Mouse (Mus musculus): ENCODE results near the gene Sertad1. TPM values are rescaled to one million over a fixed set of nuclear protein-coding genes. Genes with fewer than 3 reads are reported as not detected.

The Sertad1 gene
- polyA plus RNA-seq (2012; rRNA removed) = 23.0 and 23.7 TPM in 2 replicates

GRCm38 (mm10) chr7:27486770-27487697 is at the start of gene Sertad1:
Gene Sertad1 (plus strand): TSS chr7:27486910.
- DNase-seq (ENCODE audit: low read depth) = peak; percentile 83

- DNase-seq (ENCODE audit: low read depth) = no peak
Measured at GRCm38 (mm10) chr7:27437544-27437943, 49.2 kb upstream of the Sertad1 start.

- DNase-seq (ENCODE audit: low read depth) = no peak
Measured at GRCm38 (mm10) chr7:27440014-27440413, 46.7 kb upstream of the Sertad1 start.

DNA sequence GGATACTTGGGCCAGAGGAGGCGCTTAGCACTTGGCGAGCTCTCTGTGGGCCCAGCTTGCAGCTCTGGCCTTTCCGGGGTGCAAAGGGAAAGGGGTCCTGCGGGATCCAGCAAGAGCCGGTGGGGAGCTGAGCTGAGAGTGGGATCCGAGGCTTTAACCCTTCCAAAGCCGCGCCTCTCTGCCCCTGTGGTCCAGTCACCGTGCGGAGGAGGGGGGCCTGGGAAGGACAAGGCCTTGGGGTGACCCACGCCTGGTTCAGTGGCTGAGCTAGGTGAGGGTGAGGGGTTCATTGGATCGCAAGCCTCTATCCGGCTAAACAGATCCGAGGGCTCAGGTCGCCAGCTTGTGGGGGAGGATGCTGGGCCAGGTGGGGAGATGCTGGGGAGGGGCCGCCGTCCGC is 40.7 kb upstream of the Sertad1 start:
- no peak for DNase-seq (ENCODE audit: low read depth)

- no peak for DNase-seq (ENCODE audit: low read depth)
Measured at GRCm38 (mm10) chr7:27446521-27447418, 39.9 kb upstream of the Sertad1 start.

- peak; percentile 99 for DNase-seq (ENCODE audit: low read depth)
Measured at GRCm38 (mm10) chr7:27447419-27448286, 39.1 kb upstream of the Sertad1 start, which contains the start of the genes Sptbn4 and Blvrb. Gene Sptbn4 (minus strand): TSS chr7:27447686. Gene Blvrb (plus strand): TSS chr7:27447978.

DNA sequence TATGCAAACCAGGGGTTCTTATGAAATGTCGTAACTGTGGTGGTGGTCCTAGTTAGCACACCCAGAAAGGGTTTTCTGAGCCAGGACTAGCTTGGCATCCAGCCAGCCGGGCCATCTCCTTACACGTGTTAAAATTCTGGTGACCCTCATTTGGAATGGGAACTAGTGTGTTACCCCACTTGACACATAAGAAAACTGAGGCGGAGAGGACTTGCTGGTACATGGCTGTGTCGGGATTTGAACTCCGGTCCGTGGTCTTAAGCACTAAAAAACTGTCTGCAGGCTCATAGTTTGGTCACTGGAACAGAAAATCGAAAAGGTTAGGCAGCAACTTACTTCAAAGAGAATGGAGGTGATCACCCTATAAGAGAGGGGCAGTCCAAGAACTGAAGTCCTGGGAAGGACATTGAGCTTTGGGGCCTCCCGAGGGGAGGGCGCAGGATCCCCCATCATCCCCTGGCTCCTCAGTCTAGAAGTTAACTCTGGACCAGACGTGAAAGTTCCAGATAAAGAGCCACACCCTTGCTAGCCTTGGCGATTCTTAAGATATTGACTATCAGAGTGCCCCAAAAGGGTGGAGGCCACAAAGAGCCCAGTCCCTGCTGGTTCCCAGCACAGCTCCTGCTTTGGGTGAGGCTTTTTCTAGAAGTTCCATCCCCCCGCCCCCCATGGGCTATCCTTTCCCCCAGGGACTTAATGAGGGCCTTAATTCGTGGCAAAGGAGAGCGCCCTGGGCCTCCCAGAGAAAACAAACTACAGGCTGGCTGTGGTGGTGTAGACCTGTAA is 38.1 kb upstream of the Sertad1 start:
- no peak for DNase-seq (ENCODE audit: low read depth)

DNA sequence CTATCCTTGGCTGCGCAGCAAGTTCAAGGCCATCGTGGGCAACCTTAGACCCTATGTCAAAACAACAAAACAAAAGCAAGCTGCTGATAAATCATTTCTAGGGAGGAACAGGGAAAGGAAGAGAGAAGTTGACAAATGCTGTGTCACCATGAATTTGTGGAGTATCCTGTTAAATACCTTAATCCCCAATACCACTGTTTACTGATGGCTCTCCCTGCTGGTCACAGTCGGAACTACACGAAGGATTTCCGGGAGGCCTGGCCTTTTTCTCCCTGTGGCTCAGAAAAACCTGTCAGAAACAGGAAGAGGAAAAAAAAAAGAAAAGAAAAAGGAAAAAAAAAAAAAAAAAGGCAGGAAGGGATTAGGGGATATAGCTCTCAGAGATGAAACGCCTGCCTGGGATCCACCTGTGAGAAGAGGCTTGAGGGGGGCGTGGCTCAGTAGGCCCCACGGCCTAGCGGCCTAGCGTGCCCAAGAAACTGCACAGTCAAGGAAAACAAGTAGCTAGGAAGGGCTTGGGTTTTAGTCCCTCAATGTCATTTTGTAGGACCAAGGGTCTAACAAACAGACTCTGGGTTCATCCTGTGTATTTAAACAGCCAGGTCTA is 37.4 kb upstream of the Sertad1 start:
- no peak for DNase-seq (ENCODE audit: low read depth)

DNA sequence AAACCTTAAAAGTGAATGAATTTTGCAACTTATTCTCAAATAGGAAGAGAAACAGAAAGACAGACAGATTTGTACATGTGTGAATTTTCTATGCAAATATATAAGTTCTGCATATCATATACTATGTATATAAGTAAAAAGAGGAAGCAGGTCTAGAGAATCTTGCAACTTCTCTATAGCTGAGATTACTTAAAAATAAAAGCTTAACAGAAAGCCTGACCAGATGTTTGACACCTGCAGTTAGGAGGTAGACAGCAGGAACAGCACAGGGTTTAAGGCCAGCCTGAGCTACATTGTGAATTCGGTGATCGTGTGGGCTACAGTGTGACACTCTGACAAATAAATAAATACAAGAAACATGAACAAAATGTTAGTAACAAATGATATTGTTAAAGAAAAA is 35.4 kb upstream of the Sertad1 start:
- DNase-seq (ENCODE audit: low read depth) = no peak

DNA sequence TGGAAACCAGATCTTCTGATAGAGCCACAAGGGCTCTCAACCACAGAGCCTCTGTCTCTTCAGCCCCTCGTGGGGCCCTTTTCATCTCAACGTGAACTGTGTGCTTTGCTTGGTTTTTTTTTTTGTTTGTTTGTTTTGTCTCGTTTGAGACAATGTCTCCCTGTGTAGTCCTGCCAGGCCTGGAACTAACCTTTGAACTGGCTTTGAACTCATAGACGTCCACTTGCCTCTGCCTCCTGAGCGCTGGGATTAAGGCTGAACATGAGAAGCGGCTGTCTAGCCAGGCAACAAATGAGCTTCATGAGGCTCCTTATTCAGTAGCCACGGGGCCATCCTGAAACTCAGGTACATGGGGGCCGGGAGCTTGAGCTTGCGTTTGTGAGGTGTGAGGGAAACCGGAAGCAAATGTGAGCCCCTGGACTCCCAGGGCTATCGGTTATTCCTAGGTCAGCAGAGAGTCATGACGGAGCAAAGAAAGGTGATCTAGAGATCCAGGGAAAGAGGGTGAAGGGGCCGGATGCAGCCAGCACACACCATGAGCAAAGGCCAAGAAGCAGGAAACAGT is 34.4 kb upstream of the Sertad1 start:
- no peak for DNase-seq (ENCODE audit: low read depth)

DNA sequence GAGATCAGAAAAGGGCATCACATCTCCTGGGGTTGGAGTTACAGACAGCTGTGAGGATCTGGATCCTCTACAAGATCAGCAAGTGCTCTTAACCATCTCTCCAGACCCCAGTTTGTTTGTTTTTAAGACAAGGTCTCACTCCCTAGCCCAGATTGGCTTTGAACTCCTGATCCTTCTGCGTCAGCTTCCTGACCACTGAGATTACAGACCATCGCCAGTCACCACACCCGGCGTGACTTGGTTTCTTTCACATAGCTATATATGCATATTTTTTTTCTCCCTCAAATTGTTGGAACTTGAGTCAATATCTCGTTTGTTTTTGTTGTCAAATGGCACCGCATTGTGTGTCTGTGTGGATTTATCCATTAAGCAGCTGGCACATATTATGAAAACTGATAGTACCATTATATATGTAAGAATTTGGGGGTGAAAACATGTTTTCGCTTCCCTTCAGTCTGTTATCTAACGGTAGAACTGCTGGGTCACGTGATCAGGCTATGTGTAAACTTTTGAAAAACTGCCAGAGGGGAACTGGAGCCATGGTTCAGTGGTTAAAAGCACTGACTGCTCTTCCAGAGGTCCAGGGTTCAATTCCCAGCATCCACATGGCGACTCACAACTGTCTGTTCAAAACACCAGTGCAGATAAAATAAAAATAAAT is 32.1 kb upstream of the Sertad1 start:
- DNase-seq (ENCODE audit: low read depth) = no peak

GRCm38 (mm10) chr7:27455273-27455672 is 31.4 kb upstream of the Sertad1 start:
- no peak for DNase-seq (ENCODE audit: low read depth)

GRCm38 (mm10) chr7:27458614-27459013 is 28.1 kb upstream of the Sertad1 start:
- DNase-seq (ENCODE audit: low read depth) = no peak

GRCm38 (mm10) chr7:27459640-27460039 is 27.1 kb upstream of the Sertad1 start:
- no peak for DNase-seq (ENCODE audit: low read depth)

DNA sequence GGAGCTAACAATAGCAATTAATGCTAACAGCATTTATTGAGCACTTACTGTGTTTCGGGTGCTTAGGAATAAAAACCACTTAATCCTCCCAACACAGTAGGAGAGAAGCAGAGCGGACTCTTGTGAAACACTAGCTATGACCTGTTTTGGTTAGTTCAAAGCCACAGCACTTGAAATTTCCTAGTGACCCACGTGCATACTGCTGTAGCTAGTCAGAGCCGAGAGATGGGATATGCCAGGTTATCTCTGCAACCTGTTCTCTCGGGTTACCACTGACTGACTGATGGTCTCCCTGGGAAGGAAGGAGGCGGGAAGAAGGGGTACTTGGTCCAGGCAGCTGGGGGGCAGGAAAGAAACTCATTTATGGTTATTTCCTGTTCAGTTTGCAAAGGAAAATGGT is 26.2 kb upstream of the Sertad1 start:
- DNase-seq (ENCODE audit: low read depth) = no peak

DNA sequence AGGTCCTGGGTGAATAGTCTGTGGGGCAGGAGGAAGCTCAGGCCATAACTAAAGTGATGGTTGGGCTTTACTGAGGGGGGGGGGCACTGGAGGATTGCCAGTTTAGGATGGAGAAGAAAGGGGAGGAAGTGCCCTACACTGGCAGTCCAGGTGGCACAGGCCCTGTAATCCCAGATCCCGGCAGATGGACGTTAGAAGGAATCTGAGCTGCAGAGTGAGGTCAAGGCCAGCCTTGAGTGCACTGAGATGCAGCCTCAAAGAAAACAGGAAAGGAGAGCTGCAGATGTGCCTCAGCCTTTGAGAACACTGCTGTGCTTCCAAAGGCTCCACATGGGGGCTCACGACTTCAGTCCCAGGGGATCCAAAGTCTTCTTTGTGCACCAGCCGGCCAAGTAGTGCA is 19.1 kb upstream of the Sertad1 start:
- DNase-seq (ENCODE audit: low read depth) = no peak

- DNase-seq (ENCODE audit: low read depth) = no peak
Measured at GRCm38 (mm10) chr7:27471390-27472120, 15.2 kb upstream of the Sertad1 start.

DNA sequence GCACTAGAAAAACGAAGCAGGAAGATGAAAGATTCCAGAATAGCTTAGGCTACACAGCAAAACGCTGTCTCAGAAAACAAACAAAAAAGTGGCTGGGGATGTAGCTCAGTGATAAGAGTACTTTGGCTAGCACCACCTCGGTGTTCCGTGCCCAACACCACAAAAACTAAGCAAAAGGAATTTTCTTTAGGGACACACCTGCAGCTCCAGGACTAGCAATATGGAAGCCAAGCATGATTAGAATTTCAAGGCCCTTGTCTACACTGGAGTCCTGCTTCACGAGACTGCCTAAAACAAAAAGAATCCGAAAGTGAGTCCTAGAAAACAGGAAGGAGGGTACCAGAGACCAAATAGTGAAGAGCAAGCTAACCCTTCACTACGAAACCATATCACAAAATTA is 14.1 kb upstream of the Sertad1 start:
- no peak for DNase-seq (ENCODE audit: low read depth)
